Mouse (Mus musculus) spleen, embryonic (tissue): ENCODE data around the gene Obox3.
"Not testable (repeated sequence)": the region's sequence is repeated elsewhere in the genome, so short reads cannot be mapped to it uniquely, and the experiment has no call there.

Experiments
- CTCF ChIA-PET: fragments of 350-600 bp; sonication (Branson Sonifier 250); formaldehyde crosslinking; loops from one replicate; lab custom pipeline; 2022; lab: Charles Lee

The Obox3 gene

GRCm38 (mm10) chr7:15639802-15640201 lies at the start of gene Obox3:
Gene Obox3, minus strand, starts transcription at chr7:15639902.
- CTCF ChIA-PET = not testable (repeated sequence)

DNA sequence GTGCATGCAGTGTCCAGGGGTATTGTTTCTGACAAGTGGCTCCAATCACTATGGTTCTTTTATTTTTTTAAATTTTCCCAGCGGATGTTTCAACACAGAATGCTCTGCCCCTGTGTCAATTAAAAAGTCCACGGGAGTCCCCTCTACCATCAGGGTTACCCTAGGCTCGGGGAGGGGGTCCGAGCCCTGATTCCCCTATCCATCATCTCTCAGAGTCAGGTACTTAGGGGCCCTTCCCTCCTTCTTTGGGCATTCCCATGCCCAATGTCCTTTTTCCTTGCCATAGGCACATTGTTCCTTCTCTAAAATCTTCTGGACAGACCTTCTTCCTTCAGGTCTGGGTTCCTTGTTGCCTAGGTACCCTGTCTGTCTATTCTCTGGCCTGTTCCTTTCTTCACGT lies 130.3 kb downstream of the Obox3 start:
- CTCF ChIA-PET = not testable (repeated sequence)
